Mouse (Mus musculus): ENCODE results near the gene Srpx2.

The Srpx2 gene

DNA sequence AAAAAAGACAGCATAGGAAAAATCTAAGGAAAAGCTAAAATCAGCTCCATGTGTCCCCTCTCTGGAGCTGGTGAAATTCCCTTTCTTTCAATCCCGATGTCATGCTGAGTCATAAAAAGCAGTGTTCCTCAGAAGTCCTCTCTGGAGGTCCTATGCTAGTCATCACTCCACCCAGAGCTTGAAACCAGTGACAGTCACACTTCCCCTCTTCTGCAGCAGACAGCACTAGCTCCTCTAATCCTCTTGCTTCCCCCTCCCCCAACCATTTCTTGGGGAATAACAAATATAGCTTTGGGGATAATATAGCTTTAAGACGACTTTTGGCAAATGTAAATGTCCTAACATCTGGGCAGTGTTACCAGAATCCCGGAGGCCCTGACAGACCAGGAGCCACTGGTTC is at the start of gene Srpx2:
TSS of gene Srpx2 (plus strand) at position 166 of the 400 bp plus-strand sequence.
- in situ Hi-C loops (cut with MboI; ENCODE audit: low sequenced_read_pairs): no loop called here

DNA sequence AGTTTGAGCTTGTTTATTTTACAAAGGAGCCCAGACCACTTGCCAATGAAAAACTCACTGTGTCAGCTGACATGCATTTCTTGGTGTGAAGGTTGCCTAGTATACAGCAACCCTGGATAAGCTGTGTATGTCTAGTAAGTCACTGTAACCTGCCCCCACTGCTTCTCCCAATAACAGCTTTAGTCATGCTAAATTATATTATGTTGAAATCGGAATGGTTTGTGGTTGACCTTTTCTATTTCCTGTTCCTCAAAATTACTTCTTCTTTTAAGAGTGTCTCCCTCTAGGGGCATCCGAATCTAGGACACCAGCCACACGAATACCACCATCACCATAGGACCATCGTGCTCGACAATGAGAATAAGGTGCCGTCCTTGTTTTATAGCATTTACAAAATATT is 38.5 kb upstream of the Srpx2 start:
- in situ Hi-C loops (cut with MboI; ENCODE audit: low sequenced_read_pairs): no loop called here

DNA sequence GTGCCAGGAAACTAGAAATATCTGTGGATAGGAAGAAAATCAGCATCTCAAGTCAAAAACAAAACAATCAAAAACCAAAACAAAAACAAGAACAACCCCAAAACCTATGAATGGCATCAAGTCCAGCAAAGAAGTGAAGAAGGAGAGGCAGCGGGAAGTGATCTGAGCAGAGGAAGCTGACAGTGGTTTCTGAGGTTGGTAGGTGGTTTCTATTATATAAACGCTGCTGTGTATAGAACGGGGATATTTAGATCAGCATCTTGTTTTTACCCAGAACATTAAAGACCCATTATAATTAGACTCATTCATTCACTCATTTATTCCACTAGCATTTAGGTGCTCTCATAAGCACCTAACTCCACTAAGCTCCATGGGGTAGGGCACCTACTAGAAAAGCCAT is 20.9 kb upstream of the Srpx2 start:
- in situ Hi-C loops (cut with MboI; ENCODE audit: low sequenced_read_pairs): no loop called here

DNA sequence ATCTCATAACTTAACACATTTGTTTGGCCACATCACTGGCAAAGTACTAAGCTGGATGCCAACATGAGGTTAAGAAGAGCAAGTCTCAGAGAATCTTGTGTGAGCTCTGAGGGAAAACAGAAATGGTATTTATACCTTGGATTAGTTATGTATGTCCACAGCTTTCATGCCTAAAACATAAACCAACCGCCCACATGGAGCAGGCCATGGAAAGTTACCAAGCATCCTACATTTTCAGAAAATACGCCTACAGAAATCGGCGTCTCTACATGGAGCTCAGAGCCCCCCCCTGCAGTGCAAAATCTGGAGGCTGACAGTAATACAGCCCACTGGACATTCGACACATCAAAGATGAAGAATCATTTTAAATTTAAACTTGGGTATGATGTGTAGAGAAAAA is 20.1 kb upstream of the Srpx2 start:
- in situ Hi-C loops (cut with MboI; ENCODE audit: low sequenced_read_pairs): no loop called here

DNA sequence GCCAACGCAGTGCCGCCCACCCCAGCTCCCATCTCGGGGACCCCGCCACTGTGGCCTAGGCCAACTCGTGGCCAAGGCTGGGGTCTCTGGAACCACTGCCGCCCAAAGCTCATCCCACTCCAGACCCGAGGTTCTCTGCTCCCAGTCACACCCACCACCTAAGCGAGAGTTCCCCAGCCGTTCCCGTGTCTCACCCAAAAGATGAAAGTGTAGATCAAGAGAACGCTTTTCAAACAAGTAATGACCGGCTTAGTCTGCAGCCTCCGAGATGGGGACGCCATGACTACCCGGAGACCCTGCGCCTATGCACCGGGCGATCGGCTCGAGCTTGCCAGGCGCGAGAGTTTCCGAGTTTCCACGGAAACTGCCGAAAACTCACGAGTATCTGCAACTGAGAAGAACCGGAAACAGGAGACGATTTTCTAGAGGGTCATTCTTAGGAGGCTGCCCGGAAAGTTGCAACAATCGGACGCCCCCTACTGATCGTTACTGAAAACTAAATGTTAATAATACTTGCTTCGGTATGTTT is 10.1 kb upstream of the Srpx2 start, which contains the start of gene Tspan6:
TSS of gene Tspan6 (minus strand) at position 416 of the 529 bp plus-strand sequence.
- in situ Hi-C loops (cut with MboI; ENCODE audit: low sequenced_read_pairs): no loop called here

DNA sequence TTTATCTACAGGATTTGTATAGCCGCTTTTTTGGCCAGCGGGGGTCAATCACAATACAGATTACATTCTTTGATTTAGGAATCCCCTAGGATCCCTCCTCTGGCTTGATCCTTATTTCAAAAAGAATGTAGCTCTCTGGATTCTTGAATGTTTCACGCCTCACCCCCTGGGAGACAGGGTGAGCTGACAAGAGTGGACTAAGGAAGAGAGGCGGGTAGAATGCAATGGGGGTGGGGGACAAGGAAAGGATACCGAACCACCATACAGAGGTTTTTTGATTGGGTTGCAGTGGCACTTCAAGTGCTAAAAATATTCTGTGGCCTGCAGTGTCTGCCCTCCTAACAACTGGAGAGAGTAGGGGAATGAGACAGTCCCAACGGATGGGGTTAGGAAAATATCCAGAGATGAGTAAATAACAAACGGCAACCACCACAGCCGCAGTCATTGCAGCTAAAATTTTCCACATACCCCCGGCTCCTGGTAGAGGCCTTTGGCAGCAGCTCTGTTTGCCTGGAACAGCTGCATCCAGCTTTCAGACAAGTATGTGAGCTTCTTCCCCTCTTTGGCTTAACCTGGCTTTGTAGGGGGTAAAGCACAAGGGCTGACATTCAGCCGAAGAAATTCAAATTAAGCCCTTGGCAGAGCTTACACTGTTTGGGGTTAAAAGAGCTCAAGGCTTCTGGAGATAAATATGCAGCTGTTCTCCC is 3.3 kb downstream of the Srpx2 start:
- in situ Hi-C loops (cut with MboI; ENCODE audit: low sequenced_read_pairs): no loop called here

DNA sequence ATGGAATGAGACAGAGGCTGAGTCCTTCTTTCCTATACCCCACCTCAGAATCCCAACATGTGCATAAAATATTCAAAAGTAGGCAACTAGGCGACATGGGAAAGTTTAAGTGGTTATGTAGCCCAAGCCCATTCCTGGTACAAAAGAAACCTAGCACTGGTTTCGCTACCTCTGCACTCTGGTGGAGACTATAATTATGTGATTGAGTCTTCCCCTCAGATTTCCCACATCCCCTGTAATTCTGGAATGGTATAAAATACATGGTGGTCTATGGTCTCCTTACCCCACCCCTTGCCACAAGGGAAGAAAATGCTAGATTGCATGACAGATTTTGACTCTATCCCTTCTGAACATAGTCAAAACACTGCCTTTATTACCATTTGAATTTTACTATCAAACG is 4.8 kb downstream of the Srpx2 start:
- in situ Hi-C loops (cut with MboI; ENCODE audit: low sequenced_read_pairs): no loop called here

DNA sequence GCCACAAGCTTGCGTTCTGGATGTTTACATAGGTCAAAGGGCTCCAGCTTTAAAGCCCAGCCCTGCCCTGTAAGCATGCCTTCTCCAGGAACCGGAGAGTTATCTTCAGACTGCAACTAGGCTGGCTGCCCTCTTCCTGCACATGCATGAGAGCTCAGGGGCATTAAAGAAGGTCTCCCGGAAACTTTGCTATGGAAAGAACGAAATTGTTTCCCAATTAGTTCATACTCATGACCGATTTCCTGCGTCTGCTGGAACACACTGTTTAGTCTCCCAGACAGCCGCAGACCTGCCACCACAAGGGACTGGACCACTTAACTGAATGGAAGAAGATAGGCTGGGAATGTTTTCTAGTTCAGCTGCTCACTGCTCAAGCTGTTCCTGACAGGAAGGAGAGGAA is 6.0 kb downstream of the Srpx2 start:
- in situ Hi-C loops (cut with MboI; ENCODE audit: low sequenced_read_pairs): no loop called here

DNA sequence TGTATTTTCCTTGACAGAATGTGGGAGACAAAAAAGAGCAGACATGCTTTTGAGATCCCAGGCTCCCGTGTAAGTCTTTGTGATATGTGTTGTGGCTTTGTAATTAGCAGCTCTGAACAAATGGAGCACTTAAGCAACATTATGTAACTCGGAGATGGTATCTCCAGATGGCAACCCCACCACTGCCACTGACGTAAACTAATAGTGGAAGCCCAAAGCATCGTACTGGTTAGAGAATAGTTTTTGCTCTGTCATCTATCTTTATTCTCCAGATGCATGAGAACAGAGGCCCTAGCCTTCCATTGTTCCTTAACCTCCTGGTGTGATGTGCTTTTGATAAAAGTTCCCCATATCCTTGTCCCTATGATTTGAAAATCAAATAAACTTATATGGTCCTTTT is 13.0 kb downstream of the Srpx2 start:
- in situ Hi-C loops (cut with MboI; ENCODE audit: low sequenced_read_pairs): no loop called here

DNA sequence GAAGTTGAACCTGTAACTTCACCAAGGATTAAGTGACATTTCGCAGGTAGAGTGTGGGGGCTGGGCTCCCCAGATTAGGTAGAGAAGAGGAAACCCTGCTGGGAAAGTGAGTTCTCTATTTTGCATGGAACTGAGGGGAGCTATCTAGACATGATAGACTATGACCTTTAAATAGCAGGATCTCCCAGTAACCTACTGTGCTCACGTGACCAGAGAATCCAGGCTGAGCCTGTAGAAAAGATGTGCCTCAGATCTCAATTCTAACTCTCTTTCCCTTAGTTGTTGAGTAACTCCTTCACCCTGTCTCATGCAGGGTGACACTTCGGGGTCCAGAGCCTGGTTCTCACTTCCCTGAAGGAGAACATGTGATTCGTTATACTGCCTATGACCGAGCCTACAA is 18.5 kb downstream of the Srpx2 start:
- in situ Hi-C loops (cut with MboI; ENCODE audit: low sequenced_read_pairs): loop anchor here (25.0 kb wide), 1 partner anchor 111 kb away; no protein-coding TSS in a partner anchor

DNA sequence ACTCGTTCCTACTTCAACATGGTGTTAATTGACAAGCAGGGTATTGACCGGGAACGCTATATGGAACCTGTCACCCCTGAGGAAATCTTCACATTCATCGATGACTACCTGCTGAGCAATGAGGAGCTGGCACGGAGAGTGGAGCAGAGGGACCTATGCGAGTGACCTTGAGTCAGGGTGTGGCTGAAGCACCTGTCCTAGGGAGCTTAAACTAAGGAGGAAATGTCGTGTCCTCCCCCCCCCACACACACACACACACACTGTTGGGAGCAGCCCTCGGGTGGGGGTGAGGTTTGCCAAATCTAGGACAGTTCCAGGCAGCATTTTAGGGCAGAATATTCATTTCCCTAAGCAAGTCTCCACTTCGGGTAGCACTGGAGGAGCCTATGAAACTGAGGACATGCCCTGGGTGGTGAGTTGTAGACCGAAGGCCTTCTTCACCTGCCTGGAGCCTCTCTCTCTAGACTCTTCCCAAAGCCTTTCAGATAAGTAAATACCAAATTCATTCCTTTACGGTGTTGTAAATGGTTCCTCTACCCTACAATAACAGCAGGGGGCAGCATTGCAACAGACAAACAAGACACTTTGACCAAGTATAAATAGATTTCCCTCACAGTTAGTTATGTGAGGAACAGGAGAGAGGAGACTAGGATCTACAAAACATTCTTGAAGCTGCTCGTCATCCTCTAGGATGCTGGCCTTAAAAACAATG is 23.2 kb downstream of the Srpx2 start:
- in situ Hi-C loops (cut with MboI; ENCODE audit: low sequenced_read_pairs): loop anchor here (25.0 kb wide), 1 partner anchor 106 kb away; no protein-coding TSS in a partner anchor

DNA sequence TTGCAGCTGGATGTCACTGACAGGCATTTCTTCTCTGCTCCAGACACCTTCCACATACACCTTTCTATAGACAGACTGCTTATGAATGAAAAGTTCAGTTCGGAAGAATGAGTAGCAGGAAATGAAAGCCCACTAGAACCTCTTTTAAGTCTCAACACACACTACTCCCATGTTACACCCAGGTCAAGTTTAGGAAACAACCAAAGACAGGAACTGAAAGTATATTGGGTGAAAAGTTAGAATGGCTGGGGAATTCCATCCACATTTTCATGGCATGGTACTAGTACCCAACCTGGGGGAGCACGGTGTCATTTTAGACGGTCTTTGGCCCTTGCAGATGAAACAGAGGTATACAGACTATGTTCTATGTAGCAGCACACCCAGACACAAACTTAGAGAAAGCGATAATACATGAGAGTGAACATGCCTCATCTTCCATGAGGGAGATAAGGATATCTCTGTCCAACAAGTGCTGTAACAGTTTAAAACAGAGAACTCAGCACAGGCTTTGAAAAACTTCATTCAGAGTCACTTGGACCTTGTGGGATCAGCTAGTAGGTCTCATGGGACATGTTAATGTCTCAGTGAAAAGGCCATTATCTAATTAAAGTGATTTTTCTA is 28.5 kb downstream of the Srpx2 start:
- in situ Hi-C loops (cut with MboI; ENCODE audit: low sequenced_read_pairs): loop anchor here (25.0 kb wide), 1 partner anchor 101 kb away; no protein-coding TSS in a partner anchor

DNA sequence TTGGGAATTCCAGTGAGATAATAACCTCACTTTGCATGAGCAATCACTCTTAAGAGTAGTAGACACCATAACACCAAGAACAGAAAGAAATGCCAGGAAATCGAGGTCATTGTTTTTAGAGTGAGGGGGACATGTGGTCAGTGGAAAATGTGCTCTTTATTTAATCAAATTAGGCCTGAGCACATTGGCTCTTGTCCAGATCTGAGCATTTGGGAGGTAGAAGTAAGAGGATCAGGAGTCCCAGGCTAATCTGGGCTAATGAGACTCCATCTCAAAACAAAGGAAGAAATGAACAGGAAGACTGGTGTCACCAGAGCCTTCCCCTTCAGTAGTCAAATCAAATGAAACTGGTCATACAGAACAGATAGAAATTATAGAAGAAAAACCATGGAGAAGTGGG is 31.3 kb downstream of the Srpx2 start:
- in situ Hi-C loops (cut with MboI; ENCODE audit: low sequenced_read_pairs): loop anchor here (25.0 kb wide), 1 partner anchor 98 kb away; no protein-coding TSS in a partner anchor

DNA sequence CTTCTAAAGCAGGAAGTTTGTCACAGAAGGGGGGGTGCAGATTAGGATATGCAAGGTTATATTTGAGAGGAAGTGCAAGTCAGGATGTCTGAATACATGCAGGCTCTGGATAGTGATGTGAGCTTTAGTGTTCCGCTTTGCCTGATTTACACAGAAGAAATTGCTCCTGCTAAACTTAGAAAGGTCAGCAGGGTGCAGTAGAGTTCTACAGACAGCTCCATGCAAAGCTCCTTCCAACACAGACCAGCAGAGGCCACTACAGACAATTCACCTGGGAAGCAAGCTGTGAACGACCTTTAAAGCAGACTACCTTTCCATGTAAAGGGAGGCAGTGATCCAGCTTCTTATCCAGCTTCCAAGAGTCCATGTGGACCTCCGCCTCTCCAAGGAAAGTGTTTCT is 39.2 kb downstream of the Srpx2 start:
- in situ Hi-C loops (cut with MboI; ENCODE audit: low sequenced_read_pairs): loop anchor here (25.0 kb wide), 1 partner anchor 90 kb away; no protein-coding TSS in a partner anchor

DNA sequence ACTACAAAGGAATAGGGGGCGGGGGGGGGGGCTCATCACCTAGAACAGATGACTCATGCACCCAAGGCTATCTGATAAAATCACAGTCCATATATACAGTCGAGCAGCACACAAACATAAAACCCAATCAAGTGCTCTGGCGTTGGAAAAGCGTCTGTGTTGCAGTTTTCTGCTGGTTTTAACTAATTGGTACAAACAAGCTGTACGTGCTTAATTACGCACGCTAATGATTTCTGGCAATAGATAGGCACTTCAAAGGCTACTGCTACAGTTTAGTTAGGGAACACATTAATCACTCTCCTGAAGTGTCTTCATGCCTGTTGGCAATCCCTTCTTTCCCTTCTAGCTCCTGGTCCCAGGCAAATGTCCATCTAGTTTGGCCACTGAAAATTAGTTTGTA is 46.4 kb downstream of the Srpx2 start:
- in situ Hi-C loops (cut with MboI; ENCODE audit: low sequenced_read_pairs): no loop called here

DNA sequence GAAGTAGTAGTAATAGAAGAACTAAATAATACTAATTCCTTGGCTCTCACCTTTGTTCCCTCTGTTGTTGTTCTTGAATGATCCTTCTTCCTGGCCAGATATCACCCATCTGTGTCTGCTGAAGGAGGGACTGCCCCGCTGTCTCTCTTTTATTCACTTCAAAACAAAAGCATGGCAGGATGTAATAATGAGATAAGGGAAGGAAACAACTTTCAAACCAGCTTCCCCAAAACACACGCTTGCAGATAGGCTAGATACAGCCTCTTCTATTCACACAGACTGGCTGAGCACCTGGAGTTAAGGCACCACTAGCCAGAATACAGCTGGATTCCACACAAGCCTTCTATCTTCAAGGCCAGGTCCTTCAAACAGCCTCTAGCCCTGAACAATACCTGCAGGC is 52.4 kb downstream of the Srpx2 start:
- in situ Hi-C loops (cut with MboI; ENCODE audit: low sequenced_read_pairs): no loop called here

DNA sequence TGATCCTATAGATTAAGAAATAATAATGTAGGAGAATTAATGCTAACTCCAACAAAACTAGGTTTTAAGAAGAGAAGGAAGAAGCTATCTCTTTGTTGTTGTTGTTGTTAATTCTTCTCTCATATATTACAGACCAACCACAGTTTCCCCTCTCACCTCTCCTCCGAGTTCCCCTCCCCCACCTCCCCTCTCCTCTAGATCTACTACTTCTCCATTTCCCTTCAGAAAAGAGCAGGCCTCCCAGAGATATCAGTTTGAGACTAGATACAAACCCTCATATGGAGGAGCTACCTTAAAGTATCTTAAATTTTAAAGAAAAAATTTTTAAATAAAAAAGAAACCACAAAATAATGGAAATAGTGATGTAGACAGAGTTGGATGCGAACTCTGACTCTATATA is 56.4 kb downstream of the Srpx2 start:
- in situ Hi-C loops (cut with MboI; ENCODE audit: low sequenced_read_pairs): no loop called here

DNA sequence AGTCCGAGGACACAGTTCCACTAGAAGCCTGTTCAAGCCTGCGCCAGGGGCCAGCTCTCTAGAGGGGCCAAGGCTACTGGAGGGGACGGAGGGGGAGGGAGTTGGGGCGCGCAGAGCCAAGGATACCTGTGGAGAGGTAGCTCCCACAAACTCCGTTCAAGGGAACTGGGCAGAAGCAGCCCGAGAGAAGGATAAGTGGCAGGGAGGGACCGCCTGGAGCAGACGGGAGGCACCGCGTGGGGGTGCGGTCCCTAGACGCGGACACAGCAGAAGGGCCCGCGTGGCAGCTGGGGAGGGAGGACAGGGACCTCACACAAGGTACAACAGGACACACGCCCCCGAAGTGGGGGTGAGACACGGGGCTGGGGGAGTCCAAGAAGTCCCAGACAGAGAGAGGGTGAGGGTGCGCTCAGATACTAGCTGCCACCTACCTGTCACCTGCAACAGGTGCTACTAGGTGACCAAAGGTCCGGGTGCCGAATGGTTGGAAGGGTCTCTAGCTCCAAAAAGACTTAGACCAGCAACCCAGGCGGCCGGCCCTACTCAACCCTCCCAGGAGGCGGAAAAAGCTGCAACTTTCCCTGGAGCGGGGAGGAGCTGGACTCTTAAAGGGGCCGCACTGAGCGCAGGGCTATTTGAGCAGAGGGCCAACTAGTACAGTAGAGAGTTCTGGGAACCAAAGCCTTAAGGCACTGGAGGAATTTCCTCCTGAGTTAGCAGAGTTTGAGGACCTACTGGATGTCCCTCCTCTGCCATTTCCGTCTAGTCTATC is 73.2 kb downstream of the Srpx2 start, which contains the start of gene Sytl4:
TSS of gene Sytl4 (minus strand) at position 582 of the 772 bp plus-strand sequence.
- in situ Hi-C loops (cut with MboI; ENCODE audit: low sequenced_read_pairs): no loop called here
